Mouse (Mus musculus) ovary, postnatal 36 days (tissue): Measurements from ENCODE around the gene Pp2d1.

Source experiments
- DNase-seq: peaks from one replicate; pipeline ENCODE4 v3.0.0; 2022; ENCODE audit warnings: low spot score, mixed read lengths

Gene Pp2d1

DNA sequence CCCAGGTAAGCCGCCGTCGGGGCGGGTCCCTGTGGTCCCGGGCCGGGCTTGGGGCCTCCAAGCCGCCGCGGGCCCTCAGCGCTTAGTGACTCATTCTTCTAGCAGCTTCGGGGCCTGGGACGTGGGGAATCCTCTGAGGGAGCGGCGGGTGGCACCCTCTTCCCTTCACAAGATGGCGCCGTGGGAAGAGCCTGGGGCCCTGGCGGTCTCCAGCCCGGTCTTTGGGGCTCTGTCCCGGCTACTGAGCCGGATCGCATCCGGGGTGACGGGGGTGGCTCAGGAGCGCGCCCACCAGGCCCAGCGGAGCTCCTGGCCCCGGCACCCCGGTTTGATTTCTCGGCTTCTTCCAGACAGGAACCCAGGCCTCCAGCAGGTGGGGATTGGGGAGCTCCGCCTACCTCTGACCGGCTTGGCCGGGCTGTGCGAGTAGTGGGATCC lies 59.6 kb downstream of the Pp2d1 start:
- DNase-seq = peak; percentile 65

DNA sequence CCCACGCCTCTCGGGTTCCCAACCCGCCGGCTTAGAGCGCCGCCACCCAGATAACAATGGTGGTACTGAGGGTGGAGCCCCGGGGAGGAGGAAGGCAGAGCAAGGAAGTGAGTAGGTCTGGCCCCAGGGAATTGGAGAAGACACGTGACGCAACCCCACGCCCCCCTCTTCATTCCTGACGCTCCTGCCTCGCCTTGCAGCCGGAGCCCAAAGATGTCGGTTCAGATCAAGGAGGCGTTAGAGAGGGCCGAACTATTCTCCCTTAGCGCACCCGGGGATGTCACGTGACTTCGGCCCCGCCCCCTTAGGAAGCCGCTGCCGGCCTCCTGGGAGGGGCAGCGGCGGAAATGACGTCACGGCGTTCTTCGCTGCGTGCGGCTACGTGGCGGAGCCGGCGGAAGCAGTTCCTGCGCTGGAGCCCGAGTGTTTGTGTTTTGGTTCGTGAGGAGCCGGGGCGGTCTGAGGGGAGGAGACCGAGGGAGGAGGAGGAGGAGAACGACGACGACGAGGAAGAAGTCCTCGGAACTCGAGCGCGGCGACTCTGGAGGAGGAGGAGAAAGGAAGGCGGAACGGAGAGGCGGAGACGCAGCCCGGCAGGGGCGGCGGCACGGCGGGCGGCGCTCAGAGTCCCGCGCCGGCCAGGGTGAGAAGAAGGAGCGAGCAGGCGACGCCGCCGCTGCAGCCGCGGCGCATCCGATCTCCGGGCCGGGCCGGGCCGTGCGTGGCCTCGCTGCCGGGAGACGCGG lies 60.2 kb downstream of the Pp2d1 start, which contains the start of gene Rab5a:
TSS of gene Rab5a (plus strand) at position 377 of the 746 bp plus-strand sequence.
- DNase-seq = peak; percentile 100

DNA sequence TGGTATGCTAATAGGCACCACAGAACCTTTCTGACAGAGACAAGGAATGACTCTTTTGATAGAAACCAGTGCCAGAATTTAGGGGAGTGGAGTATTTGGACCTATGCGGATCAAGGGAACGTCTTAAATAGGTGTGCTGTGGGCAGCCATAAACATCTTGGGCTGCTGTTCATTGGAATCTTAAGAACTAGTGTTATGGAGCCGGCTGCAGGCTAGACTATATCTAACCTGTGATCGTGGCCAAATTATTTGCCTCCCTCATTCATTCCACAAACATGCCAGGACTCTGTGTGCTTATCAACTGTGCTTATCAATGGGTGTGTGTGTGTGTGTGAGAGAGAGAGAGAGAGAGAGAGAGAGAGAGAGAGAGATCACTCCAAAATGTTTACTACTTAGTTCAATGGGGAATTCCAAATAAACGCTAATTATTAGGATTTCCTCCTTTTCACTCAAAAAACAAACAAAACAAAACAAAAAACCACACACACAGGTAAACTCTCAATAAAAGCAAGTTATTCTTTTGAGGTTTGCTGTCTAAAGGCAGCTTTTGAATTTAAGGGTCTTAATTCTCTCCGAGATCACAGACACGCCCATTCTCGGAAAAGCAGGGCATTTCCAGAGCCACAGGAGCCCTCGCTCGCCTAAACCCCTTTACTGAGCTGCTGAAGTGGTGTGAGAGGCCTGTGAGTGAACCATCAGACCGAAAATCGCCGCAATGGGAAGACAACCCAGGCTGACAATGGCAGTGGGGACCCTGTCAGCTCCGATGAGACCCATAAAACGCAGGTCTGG lies 61.0 kb downstream of the Pp2d1 start:
- DNase-seq = no peak

DNA sequence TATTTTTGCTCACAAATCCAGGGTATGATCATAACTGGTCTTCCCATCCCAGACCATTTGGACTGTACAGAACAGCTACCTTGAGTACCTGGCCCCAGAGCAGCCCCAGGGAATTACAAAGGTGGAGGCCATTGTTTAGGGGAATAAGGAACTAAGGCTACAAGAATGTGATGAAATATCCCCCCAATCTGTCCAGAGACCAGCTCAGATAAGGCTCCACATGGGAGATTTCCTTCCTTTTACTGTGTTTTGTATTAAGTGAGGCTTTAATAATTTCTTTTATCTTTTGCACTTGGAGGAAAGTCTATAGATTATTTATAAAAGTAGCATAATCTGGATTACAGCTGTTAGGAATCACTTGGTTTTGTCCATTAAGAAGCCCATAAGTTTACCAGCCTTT lies 70.6 kb downstream of the Pp2d1 start:
- DNase-seq = no peak

DNA sequence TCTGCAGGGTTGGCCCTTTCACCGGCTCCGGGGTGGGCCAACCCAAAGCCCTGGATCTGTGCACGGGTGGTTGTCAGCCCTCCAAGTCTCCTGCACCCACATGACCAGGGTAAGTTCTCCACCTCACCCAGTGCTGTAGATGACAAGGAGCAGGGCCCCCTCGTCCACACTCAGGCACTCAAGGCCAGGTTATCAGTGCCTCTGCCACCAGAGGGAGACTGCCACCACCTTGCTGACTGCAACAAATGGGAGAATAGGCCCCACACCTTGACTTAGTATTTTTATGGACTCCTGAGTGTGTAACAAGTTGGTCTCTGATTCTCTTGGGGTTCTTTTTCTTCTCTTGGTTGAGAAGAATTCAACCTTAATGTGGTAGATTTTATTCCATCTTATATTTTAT lies 73.7 kb downstream of the Pp2d1 start:
- DNase-seq = peak; percentile 10

DNA sequence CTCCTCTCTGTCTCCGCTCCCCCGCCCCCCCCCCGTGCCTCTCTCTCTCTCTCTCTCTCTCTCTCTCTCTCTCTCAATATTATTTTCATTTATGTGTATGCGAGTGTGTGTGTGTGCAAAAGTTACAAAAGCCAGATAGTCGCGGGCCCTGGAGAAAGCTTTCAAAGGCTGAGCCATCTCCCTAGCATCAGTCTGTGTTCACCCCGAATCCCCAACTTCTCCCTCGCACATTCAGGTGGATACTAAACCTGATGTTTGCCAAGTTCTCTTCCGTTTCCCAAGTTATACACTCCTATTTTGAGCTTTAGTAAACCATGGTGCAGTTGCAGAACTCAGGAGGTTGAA lies 75.8 kb downstream of the Pp2d1 start:
- DNase-seq = no peak

DNA sequence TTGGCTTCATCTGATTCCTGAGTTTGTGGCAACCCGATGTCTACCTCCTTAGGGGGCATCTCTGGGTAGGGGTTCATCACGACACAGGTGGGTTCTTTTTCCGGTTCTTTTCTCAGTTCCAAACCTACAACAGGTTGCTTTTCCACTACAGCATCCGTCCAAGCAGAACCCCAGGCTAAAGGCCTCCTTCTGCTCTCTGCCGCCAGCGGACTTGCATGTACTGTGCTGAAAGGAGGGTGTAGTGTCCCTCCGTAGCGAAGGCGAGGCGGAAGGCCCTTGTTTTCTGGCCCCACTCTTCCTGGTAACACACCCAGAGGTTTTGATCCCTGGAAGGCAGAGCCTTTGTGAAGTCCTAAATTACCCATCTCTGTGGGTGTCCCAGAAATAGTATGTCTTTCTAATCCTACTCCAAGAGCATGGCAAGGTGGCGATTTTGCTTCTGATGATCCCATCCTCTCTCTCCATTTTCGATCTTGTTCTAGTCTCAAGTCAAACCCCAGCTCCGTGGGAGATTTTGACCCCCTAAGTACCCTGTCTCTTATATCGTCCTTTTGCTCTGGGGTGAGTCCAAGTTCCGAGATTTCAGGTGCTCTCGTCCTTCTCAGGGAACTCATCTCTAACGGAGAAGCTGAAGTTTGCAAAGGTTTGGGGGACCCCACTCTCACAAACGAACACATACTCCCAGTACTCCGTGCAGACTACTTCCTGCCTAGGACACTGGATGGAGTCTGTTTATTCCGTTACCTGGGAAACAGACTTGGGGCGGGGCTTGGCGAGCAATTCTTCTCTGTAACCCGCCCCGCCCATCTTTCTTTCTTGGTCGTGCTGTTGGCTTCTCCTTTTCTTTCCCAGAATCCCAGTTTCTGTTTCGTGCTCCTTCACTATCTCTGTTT lies 76.4 kb downstream of the Pp2d1 start, which contains the start of gene Efhb:
TSS of gene Efhb (minus strand) at position 719 of the 893 bp plus-strand sequence.
- peak; percentile 86 for DNase-seq
